Mouse (Mus musculus): ENCODE measurements around the gene Rbm43.

DNA sequence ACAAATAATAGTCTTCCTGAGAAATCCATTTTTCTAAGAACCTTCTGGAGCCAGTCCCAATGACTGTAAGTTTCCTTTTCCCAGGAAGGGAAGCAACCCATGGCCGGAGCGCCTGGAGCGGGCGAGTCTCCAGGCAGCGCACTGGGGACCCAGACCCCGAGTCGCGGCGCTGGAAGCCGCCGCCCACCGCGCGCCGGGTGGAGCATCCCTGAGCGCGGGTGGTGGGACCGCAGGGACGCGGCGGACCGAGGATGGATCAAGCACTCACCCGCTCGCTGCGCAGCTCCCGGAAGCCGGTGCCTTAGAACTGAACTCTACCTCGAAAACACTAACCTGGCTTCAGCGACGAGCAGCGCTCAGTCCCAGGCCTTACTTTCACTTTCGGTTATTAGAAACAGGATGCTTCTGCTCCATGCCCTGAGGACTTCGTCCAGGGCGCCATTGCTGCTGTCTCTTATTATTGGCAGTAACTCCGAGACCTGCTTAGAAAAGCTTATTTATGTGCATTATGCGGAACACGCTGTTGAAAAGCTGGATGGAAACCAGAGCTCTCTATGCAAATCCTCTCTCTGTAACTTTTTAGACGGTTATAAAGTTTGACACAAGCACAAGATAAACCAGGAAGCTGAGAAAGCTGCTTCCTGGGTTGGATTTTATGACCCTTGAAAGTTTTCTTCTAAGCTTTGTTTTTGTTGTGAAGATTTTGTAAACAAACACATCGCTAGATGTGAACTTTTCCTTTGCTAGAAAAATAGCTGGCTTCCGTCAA is 37.9 kb upstream of the Rbm43 start:
- no peak for TF ChIP-seq CTCF (conservative IDR thresholded peaks at IDR 0.05; ENCODE audit: low read length)
- TF ChIP-seq NANOG (IDR thresholded peaks at IDR 0.05; ENCODE audit: borderline replicate concordance, low read length) = no peak
